Mouse (Mus musculus): ENCODE results near the gene Pla2g15. TPM values are rescaled to one million over a fixed set of nuclear protein-coding genes. Genes with fewer than 3 reads are reported as not detected.

Pla2g15 gene
- polyA plus RNA-seq, 1 experiment from 2014 or later = 6.4 TPM

GRCm38 (mm10) chr8:106169934-106170480 is 19.8 kb downstream of the Pla2g15 start:
- ATAC-seq (ENCODE audit: low FRiP score) = no peak
- H3K4me1 ChIP-seq (ENCODE audit: control insufficient read depth, insufficient read depth, low read length) = peaks cover 8% of the 10 kb centered on the region
- H3K27ac ChIP-seq (ENCODE audit: low read depth, low read length) = no peak overlapping the region
- no peaks in the 10 kb centered on the region for H3K27me3 ChIP-seq (ENCODE audit: control insufficient read depth, insufficient read depth, low read length)
- peak overlapping the region; percentile 82 for H3K4me2 ChIP-seq
- H3K4me3 ChIP-seq (ENCODE audit: low read depth, low read length) = peak overlapping the region; percentile 84
- H3K36me3 ChIP-seq (ENCODE audit: control insufficient read depth, insufficient read depth, low read length) = no peaks in the 10 kb centered on the region
- peak overlapping the region; percentile 90 for H3K9ac ChIP-seq (ENCODE audit: low read length)
- peak; percentile 90 for DNase-seq (ENCODE audit: low spot score, missing footprints)
- no peaks in the 10 kb centered on the region for H3K9me3 ChIP-seq (ENCODE audit: control insufficient read depth, low read length)
- WGBS = 59% methylated on average over 6 of the region's 6 CpGs

- H3K9me3 ChIP-seq (ENCODE audit: control insufficient read depth, low read length) = no peaks in the 10 kb centered on the region
- whole genome bisulfite sequencing = 90% methylated on average over 3 of the region's 3 CpGs
- no peaks in the 10 kb centered on the region for H3K36me3 ChIP-seq (ENCODE audit: control insufficient read depth, insufficient read depth, low read length)
These were observed 23.4 kb downstream of the Pla2g15 start for GRCm38 (mm10) chr8:106173566-106173965.

DNA sequence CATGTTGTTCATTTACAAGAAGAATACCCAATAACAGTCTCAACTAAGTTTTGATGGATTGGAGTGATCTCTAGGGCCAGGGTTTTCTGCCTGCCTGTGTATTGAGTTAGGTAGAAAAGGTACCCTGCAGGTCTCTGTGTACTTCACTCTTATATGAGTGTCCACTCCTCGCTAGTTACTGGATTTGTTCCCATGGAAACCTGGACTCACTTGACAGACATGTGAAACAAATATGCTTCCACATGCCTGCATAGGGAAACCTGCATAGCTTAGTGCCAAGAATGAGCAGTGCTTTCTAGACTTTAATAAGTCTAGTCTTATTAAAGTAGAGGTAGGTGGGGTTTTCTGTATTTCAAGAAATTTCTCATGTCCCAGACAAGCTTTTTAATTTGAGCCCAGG is 26.7 kb downstream of the Pla2g15 start:
- H3K27ac ChIP-seq (ENCODE audit: low read depth, low read length) = no peak overlapping the region
- no peak overlapping the region for H3K4me3 ChIP-seq (ENCODE audit: low read depth, low read length)
- no peaks in the 10 kb centered on the region for H3K9me3 ChIP-seq (ENCODE audit: control insufficient read depth, low read length)
- no peak for DNase-seq (ENCODE audit: low spot score, missing footprints)
- 10% methylated on average over 1 of the region's 1 CpGs for WGBS
- H3K4me2 ChIP-seq = no peak overlapping the region; the same call in 1 of the 2 replicates
- no peaks in the 10 kb centered on the region for H3K27me3 ChIP-seq (ENCODE audit: control insufficient read depth, insufficient read depth, low read length)
- no peak for ATAC-seq (ENCODE audit: low FRiP score)
- no peak overlapping the region for H3K9ac ChIP-seq (ENCODE audit: low read length)
- no peaks in the 10 kb centered on the region for H3K36me3 ChIP-seq (ENCODE audit: control insufficient read depth, insufficient read depth, low read length)
- peaks cover 8% of the 10 kb centered on the region; the same call in 1 of the 2 replicates for H3K4me1 ChIP-seq (ENCODE audit: control insufficient read depth, insufficient read depth, low read length)

More at GRCm38 (mm10) chr8:106173566-106173965, 23.4 kb downstream of the Pla2g15 start:
- ATAC-seq (ENCODE audit: low FRiP score) = no peak
- Histone ChIP-seq H3K27me3 (ENCODE audit: control insufficient read depth, insufficient read depth, low read length) (no peaks in the 10 kb centered on the region), H3K4me2 (no peak overlapping the region), H3K9ac (ENCODE audit: low read length) (no peak overlapping the region), H3K27ac (ENCODE audit: low read depth, low read length) (no peak overlapping the region), H3K4me3 (ENCODE audit: low read depth, low read length) (no peak overlapping the region), H3K4me1 (ENCODE audit: control insufficient read depth, insufficient read depth, low read length) (peaks cover 12% of the 10 kb centered on the region; the same call in 1 of the 2 replicates)
- no peak for DNase-seq (ENCODE audit: low spot score, missing footprints)

DNA sequence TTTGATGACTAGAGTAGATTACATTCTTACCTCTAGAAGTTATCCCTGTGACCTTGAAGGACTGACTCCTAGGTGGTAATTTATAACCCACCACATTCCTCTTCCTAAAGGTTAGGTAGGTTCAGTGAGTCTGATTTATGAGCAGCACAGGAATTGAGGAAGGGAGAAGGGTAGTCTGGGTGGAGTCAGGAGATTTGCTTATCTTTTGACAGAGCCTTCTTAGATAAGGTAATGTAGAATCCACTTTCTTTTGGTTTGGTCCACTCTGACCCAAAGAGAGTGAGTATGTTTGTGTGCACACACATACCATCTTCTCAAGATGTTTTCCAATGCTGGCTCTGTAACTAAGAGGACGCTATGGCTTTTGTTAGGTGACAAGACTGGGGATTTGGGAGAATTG is 27.4 kb downstream of the Pla2g15 start:
- no peak overlapping the region for H3K27ac ChIP-seq (ENCODE audit: low read depth, low read length)
- H3K27me3 ChIP-seq (ENCODE audit: control insufficient read depth, insufficient read depth, low read length) = no peaks in the 10 kb centered on the region
- H3K4me2 ChIP-seq = no peak overlapping the region
- ATAC-seq (ENCODE audit: low FRiP score) (no peak), DNase-seq (ENCODE audit: low spot score, missing footprints) (no peak)
- H3K36me3 ChIP-seq (ENCODE audit: control insufficient read depth, insufficient read depth, low read length) = no peaks in the 10 kb centered on the region
- H3K9ac ChIP-seq (ENCODE audit: low read length) = no peak overlapping the region
- no peaks in the 10 kb centered on the region for H3K9me3 ChIP-seq (ENCODE audit: control insufficient read depth, low read length)
- 80% methylated on average over 1 of the region's 1 CpGs for WGBS
- H3K4me3 ChIP-seq (ENCODE audit: low read depth, low read length) = no peak overlapping the region
- H3K4me1 ChIP-seq (ENCODE audit: control insufficient read depth, insufficient read depth, low read length) = peaks cover 8% of the 10 kb centered on the region; the same call in 1 of the 2 replicates

- peaks cover 8% of the 10 kb centered on the region; the same call in 1 of the 2 replicates for H3K4me1 ChIP-seq (ENCODE audit: control insufficient read depth, insufficient read depth, low read length)
- WGBS = 79% methylated on average over 2 of the region's 2 CpGs
- DNase-seq (ENCODE audit: low spot score, missing footprints) = no peak
- no peak for ATAC-seq (ENCODE audit: low FRiP score)
- H3K27ac ChIP-seq (ENCODE audit: low read depth, low read length) = no peak overlapping the region
- H3K36me3 ChIP-seq (ENCODE audit: control insufficient read depth, insufficient read depth, low read length) = no peaks in the 10 kb centered on the region; the same call in 1 of the 2 replicates
- H3K4me3 ChIP-seq (ENCODE audit: low read depth, low read length) = no peak overlapping the region
- no peak overlapping the region for H3K4me2 ChIP-seq
- no peaks in the 10 kb centered on the region for H3K9me3 ChIP-seq (ENCODE audit: control insufficient read depth, low read length)
- H3K27me3 ChIP-seq (ENCODE audit: control insufficient read depth, insufficient read depth, low read length) = no peaks in the 10 kb centered on the region
- H3K9ac ChIP-seq (ENCODE audit: low read length) = no peak overlapping the region
These were observed 28.2 kb downstream of the Pla2g15 start for GRCm38 (mm10) chr8:106178428-106178827.

- DNase-seq (ENCODE audit: low spot score, missing footprints) (no peak), ATAC-seq (ENCODE audit: low FRiP score) (no peak)
- Histone ChIP-seq H3K36me3 (ENCODE audit: control insufficient read depth, insufficient read depth, low read length) (peaks cover 4% of the 10 kb centered on the region; the same call in 1 of the 2 replicates), H3K27me3 (ENCODE audit: control insufficient read depth, insufficient read depth, low read length) (no peaks in the 10 kb centered on the region), H3K4me3 (ENCODE audit: low read depth, low read length) (no peak overlapping the region), H3K27ac (ENCODE audit: low read depth, low read length) (no peak overlapping the region), H3K9me3 (ENCODE audit: control insufficient read depth, low read length) (no peaks in the 10 kb centered on the region), H3K4me1 (ENCODE audit: control insufficient read depth, insufficient read depth, low read length) (no peaks in the 10 kb centered on the region), H3K4me2 (no peak overlapping the region), H3K9ac (ENCODE audit: low read length) (no peak overlapping the region)
- 94% methylated on average over 8 of the region's 8 CpGs for whole genome bisulfite sequencing
These were observed 35.5 kb downstream of the Pla2g15 start for GRCm38 (mm10) chr8:106185628-106186270.

DNA sequence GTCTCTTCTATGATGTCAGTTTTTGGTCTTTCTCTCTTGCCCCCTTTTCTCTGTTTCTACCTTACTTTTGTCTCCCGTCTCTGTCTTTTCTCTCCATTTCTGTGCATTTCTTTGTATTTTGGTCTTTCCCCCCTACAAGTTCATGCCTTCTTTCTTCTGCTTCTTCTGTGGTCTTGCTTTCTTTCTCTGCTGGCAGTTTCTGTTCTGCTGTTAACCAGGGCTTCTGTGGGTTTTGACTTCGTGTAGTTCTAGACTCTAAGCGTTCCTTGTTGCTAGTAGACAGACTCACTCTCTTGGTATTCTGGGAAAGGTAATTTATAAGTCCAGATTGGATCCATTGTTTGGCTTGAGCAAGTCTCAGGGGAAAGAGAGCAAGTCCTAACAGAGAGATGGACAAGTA is 36.2 kb downstream of the Pla2g15 start:
- Histone ChIP-seq H3K36me3 (ENCODE audit: control insufficient read depth, insufficient read depth, low read length) (peaks cover 4% of the 10 kb centered on the region; the same call in 1 of the 2 replicates), H3K27me3 (ENCODE audit: control insufficient read depth, insufficient read depth, low read length) (no peaks in the 10 kb centered on the region), H3K9me3 (ENCODE audit: control insufficient read depth, low read length) (no peaks in the 10 kb centered on the region), H3K9ac (ENCODE audit: low read length) (no peak overlapping the region), H3K27ac (ENCODE audit: low read depth, low read length) (no peak overlapping the region), H3K4me3 (ENCODE audit: low read depth, low read length) (no peak overlapping the region), H3K4me1 (ENCODE audit: control insufficient read depth, insufficient read depth, low read length) (no peaks in the 10 kb centered on the region), H3K4me2 (no peak overlapping the region)
- no peak for DNase-seq (ENCODE audit: low spot score, missing footprints)
- ATAC-seq (ENCODE audit: low FRiP score) = no peak
- WGBS = 93% methylated on average over 3 of the region's 3 CpGs

DNA sequence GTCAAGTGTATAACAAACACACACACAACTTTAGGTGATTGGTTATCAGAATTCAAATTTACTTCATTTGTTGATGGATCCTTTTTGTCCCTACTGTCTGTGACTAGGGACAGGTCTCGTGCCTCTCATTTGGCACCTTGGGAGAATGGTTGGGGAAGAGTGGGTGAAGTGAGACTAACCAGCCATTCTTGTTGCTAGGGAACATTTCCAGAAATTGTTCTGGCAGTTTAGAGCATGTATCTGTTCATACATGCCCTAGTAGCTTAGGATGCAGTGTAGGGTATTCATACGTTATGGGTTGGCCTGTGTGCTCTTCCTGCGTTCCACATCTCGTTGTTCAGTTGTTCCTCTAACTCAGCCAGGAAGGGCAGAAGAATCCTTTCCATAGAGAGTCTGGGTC is 39.0 kb downstream of the Pla2g15 start:
- no peaks in the 10 kb centered on the region for H3K9me3 ChIP-seq (ENCODE audit: control insufficient read depth, low read length)
- no peak overlapping the region for H3K4me2 ChIP-seq
- WGBS = 91% methylated on average over 4 of the region's 4 CpGs
- DNase-seq (ENCODE audit: low spot score, missing footprints) (no peak), ATAC-seq (ENCODE audit: low FRiP score) (no peak)
- peaks cover 8% of the 10 kb centered on the region; the same call in 1 of the 2 replicates for H3K36me3 ChIP-seq (ENCODE audit: control insufficient read depth, insufficient read depth, low read length)
- no peaks in the 10 kb centered on the region for H3K4me1 ChIP-seq (ENCODE audit: control insufficient read depth, insufficient read depth, low read length)
- H3K4me3 ChIP-seq (ENCODE audit: low read depth, low read length) = no peak overlapping the region
- H3K27ac ChIP-seq (ENCODE audit: low read depth, low read length) = no peak overlapping the region
- no peaks in the 10 kb centered on the region for H3K27me3 ChIP-seq (ENCODE audit: control insufficient read depth, insufficient read depth, low read length)
- no peak overlapping the region for H3K9ac ChIP-seq (ENCODE audit: low read length)

DNA sequence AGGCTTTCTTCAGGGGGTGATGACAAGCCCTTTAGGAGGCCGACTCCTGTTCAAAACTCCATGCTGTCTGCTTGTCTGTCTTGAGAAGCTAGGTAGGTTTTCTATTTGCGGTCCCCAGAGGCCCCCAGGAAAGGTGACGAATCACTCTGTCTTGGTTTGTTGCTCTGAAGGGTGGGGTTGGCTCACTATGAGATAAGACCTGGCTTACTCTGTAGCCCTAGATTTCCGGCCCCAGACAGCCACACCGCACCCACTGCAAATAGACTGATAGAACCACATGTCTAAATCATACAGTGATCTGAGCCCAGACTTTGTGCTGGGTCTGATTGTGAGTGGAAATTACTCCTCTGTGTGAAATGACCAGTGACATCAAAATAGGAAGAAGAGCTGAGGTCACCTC is 41.4 kb downstream of the Pla2g15 start:
- no peaks in the 10 kb centered on the region for H3K4me1 ChIP-seq (ENCODE audit: control insufficient read depth, insufficient read depth, low read length)
- ATAC-seq (ENCODE audit: low FRiP score) = no peak
- no peak overlapping the region for H3K4me3 ChIP-seq (ENCODE audit: low read depth, low read length)
- H3K27me3 ChIP-seq (ENCODE audit: control insufficient read depth, insufficient read depth, low read length) = no peaks in the 10 kb centered on the region
- WGBS = 92% methylated on average over 5 of the region's 5 CpGs
- no peak overlapping the region for H3K27ac ChIP-seq (ENCODE audit: low read depth, low read length)
- no peak for DNase-seq (ENCODE audit: low spot score, missing footprints)
- H3K9me3 ChIP-seq (ENCODE audit: control insufficient read depth, low read length) = no peaks in the 10 kb centered on the region
- no peak overlapping the region for H3K9ac ChIP-seq (ENCODE audit: low read length)
- no peak overlapping the region for H3K4me2 ChIP-seq
- peaks cover 22% of the 10 kb centered on the region for H3K36me3 ChIP-seq (ENCODE audit: control insufficient read depth, insufficient read depth, low read length)

Measured in midbrain, embryonic 11.5 days (tissue).